Mouse (Mus musculus) midbrain, embryonic 11.5 days (tissue): ENCODE measurements around the gene Cadm1. TPM values are rescaled to one million over a fixed set of nuclear protein-coding genes. Genes with fewer than 3 reads are reported as not detected.

Experiments
- ATAC-seq: fragments of 200-750 bp; cut with Nextera tagmentation; 2 replicates; pipeline ENCODE4 v1.8.0; 2017; ENCODE audit warnings: moderate TSS enrichment, moderate library complexity; ENCODE audit not compliant: low FRiP score
- DNase-seq: peaks from one replicate; pipeline ENCODE4 v3.0.0; 2015; ENCODE audit warnings: low spot score; ENCODE audit errors: missing footprints
- H3K27ac ChIP-seq: fragments of 300-500 bp; sonication (generic); 2 replicates; pipeline ENCODE4 v1.5.1; 2014; ENCODE audit warnings: low read depth, low read length
- H3K27me3 ChIP-seq: fragments of 300-500 bp; sonication (generic); 2 replicates; pipeline ENCODE4 v1.6.1; 2014; ENCODE audit warnings: mild to moderate bottlenecking, low read length, moderate library complexity, mixed read lengths; ENCODE audit not compliant: control insufficient read depth, insufficient read depth
- H3K36me3 ChIP-seq: fragments of 300-500 bp; sonication (generic); 2 replicates; pipeline ENCODE4 v1.6.1; 2014; ENCODE audit warnings: mild to moderate bottlenecking, low read length, moderate library complexity, mixed read lengths; ENCODE audit not compliant: control insufficient read depth, insufficient read depth
- H3K4me1 ChIP-seq: fragments of 300-500 bp; sonication (generic); 2 replicates; pipeline ENCODE4 v1.6.1; 2014; ENCODE audit warnings: low read length; ENCODE audit not compliant: control insufficient read depth, insufficient read depth
- H3K4me2 ChIP-seq: fragments of 300-500 bp; sonication (generic); 2 replicates; pipeline ENCODE4 v1.6.1; 2014; ENCODE audit warnings: mild to moderate bottlenecking, moderate library complexity
- H3K4me3 ChIP-seq: fragments of 300-500 bp; sonication (generic); 2 replicates; pipeline ENCODE4 v1.5.1; 2014; ENCODE audit warnings: low read depth, low read length
- H3K9ac ChIP-seq: fragments of 300-500 bp; sonication (generic); 2 replicates; pipeline ENCODE4 v1.6.1; 2014; ENCODE audit warnings: low read length
- H3K9me3 ChIP-seq: fragments of 300-500 bp; sonication (generic); 2 replicates; pipeline ENCODE4 v1.6.1; 2016; ENCODE audit warnings: low read length; ENCODE audit not compliant: control insufficient read depth
- WGBS: fragments of 180-500 bp; shearing (Covaris S2); extraction: QIAGEN DNeasy Blood & Tissue Kit; methylation state at CpG from one replicate; pipeline ENCODE4 v1.1.7; 2014; 5-methylcytosine and 5-hydroxymethylcytosine counted together
- polyA plus RNA-seq: library from polyadenylated mRNA; unstranded; fragments of >200 nt; fragmentation: Nextera tagmentation; extraction: Ambion mirVana; gene quantifications from 2 replicates; pipeline ENCODE4 v1.2.1, GENCODE M21; 2014

The Cadm1 gene
- polyA plus RNA-seq, 1 experiment from 2014 or later: 90.9 TPM

DNA sequence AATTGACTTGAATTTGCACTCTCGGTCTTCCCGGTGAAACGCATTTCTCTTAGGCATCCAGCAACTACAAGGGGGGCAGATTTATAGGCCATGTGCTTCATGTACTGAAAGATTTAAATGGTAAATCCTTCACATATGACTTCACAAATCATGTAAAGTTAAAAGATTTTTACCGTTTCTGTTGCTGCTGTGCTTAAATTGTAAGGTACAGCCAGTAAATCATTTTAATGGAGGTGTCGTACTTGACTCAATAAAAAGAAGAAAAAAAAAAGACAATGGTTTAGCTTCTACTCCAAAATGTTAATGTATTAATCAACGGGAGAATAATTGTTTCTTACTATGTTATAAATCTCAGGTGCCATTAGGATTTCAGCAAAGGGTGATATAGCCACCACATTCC is 317.0 kb downstream of the Cadm1 start:
- Histone ChIP-seq H3K4me1 (peaks cover 17% of the 10 kb centered on the region), H3K4me3 (no peak overlapping the region), H3K9ac (no peak overlapping the region), H3K27me3 (no peaks in the 10 kb centered on the region), H3K9me3 (no peaks in the 10 kb centered on the region), H3K27ac (no peak overlapping the region), H3K36me3 (no peaks in the 10 kb centered on the region), H3K4me2 (no peak overlapping the region)
- DNase-seq (no peak), ATAC-seq (no peak)
- WGBS: 90% methylated on average over 6 of the region's 6 CpGs

DNA sequence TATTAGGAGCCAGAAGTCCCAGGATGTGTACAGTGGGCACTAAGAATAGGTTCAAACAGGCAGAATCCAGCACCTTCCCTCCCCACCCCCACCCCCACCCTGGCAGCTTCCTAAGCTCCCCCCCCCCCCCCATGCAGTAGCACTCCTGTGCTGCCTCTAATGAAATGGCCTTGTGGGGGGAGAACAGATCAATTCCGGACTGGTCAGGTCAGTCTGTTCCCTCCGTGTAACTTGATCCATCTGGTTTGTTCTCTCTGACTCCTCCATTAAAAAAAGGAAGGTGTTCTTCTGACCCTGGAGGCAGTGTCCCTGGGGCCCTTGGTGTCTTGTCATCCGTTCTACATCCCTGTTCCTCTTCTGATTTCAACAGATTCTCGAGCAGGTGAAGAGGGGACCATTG is 317.8 kb downstream of the Cadm1 start:
- Histone ChIP-seq H3K4me3 (no peak overlapping the region), H3K36me3 (no peaks in the 10 kb centered on the region), H3K9me3 (no peaks in the 10 kb centered on the region), H3K4me1 (peaks cover 17% of the 10 kb centered on the region), H3K27ac (no peak overlapping the region), H3K9ac (no peak overlapping the region), H3K27me3 (no peaks in the 10 kb centered on the region), H3K4me2 (no peak overlapping the region)
- no peak for DNase-seq
- ATAC-seq: no peak
- 15% methylated on average over 4 of the region's 4 CpGs for WGBS

DNA sequence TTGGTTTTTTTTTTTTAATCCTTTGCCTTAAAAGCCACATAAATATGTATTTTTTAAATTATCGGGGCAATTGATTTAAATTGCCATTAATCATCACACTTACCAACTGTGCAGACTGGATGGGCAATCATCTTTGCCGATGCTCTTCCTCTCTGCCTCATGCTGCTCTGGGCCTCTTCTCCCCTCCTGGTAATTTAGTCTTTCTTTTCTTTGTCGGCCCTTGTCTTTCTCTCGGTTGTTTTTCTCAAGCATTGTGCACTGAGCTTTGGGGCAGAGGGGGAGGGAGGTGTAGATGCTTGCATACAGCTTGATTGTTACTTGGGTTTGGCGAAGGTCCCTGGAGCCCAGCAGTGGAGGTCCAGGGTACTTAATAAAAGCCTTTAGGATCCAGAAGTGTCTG is 318.8 kb downstream of the Cadm1 start:
- DNase-seq (no peak), ATAC-seq (no peak)
- H3K36me3 ChIP-seq: no peaks in the 10 kb centered on the region
- no peaks in the 10 kb centered on the region for H3K9me3 ChIP-seq
- H3K4me2 ChIP-seq: no peak overlapping the region
- H3K4me1 ChIP-seq: peaks cover 17% of the 10 kb centered on the region
- no peaks in the 10 kb centered on the region for H3K27me3 ChIP-seq
- H3K9ac ChIP-seq: no peak overlapping the region; the same call in 1 of the 2 replicates
- H3K4me3 ChIP-seq: no peak overlapping the region
- 32% methylated on average over 5 of the region's 5 CpGs for WGBS
- no peak overlapping the region for H3K27ac ChIP-seq

DNA sequence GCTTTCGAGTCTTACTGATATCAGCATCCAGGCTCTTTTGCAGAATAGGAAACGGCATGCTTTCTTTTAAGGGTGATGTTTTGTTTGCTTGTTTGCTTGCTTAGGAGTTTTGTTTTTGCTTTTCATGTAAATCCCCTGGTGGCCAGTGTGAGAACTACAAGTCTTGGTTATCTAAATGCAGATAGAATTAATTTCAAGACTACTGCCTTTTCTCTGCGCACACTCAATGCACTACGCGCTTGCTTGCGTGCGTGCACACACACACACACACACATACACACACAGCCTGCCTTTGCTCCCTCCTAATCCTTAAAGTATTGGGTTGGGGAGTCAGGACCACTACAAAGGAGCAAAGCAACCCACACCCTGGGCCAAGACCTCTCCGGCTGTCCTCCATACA is 326.3 kb downstream of the Cadm1 start:
- ATAC-seq (no peak), DNase-seq (no peak)

DNA sequence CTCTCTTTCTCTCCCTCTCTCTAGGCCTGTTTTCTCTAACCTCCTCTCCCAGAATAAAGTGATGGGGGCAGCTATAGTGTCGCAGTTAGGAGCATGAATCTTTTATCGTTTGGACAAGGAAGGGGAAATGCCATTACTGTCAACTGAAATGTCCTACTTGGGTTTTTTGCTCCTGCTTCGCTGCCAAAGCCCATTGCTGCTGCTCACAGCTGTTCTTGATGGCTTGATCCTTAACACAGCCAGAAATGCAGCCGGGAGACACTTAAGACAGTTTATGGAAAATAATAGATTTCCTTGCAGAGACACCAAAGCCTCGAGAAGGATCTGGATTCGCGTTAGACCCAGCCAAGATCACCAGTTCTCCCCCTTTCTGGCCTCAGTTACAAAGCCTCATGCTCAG is 327.3 kb downstream of the Cadm1 start:
- 87% methylated on average over 7 of the region's 7 CpGs for WGBS
- H3K4me3 ChIP-seq: no peak overlapping the region
- H3K36me3 ChIP-seq: no peaks in the 10 kb centered on the region
- H3K27ac ChIP-seq: no peak overlapping the region
- no peaks in the 10 kb centered on the region for H3K4me1 ChIP-seq
- no peak overlapping the region for H3K4me2 ChIP-seq
- DNase-seq: no peak
- no peak for ATAC-seq
- no peak overlapping the region for H3K9ac ChIP-seq
- no peaks in the 10 kb centered on the region for H3K9me3 ChIP-seq
- no peaks in the 10 kb centered on the region for H3K27me3 ChIP-seq

More for the DNA sequence above, 326.3 kb downstream of the Cadm1 start:
- no peak overlapping the region for H3K4me2 ChIP-seq
- H3K27me3 ChIP-seq: no peaks in the 10 kb centered on the region
- H3K27ac ChIP-seq: no peak overlapping the region
- no peaks in the 10 kb centered on the region for H3K9me3 ChIP-seq
- WGBS: 85% methylated on average over 8 of the region's 8 CpGs
- no peak overlapping the region for H3K4me3 ChIP-seq
- H3K36me3 ChIP-seq: no peaks in the 10 kb centered on the region
- H3K9ac ChIP-seq: no peak overlapping the region
- H3K4me1 ChIP-seq: peaks cover 3% of the 10 kb centered on the region; the same call in 1 of the 2 replicates

DNA sequence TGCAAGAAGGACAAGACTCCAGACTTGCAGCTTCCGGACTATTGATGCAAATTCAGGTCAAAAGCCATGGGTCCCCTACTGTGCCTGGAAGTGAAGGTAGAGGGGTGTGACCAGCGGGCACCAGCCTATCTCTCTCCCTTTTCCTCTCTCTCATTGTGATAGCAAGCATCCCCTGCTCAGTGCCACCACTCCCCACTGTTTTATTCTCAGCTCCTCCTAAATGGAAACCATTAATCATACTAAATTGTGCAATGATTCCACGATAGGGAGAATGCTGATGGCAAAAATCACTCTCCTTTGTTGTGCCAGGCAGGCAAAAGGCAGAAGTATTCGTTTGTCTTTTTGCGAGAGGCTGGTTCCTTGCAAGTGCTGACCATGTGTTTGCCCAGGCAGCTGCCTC is 328.2 kb downstream of the Cadm1 start:
- H3K27ac ChIP-seq: no peak overlapping the region
- H3K4me3 ChIP-seq: no peak overlapping the region
- no peak overlapping the region for H3K9ac ChIP-seq
- H3K4me1 ChIP-seq: no peaks in the 10 kb centered on the region
- H3K4me2 ChIP-seq: no peak overlapping the region
- ATAC-seq (no peak), DNase-seq (no peak)
- no peaks in the 10 kb centered on the region for H3K36me3 ChIP-seq
- no peaks in the 10 kb centered on the region for H3K27me3 ChIP-seq
- no peaks in the 10 kb centered on the region for H3K9me3 ChIP-seq
- 66% methylated on average over 5 of the region's 5 CpGs for WGBS

DNA sequence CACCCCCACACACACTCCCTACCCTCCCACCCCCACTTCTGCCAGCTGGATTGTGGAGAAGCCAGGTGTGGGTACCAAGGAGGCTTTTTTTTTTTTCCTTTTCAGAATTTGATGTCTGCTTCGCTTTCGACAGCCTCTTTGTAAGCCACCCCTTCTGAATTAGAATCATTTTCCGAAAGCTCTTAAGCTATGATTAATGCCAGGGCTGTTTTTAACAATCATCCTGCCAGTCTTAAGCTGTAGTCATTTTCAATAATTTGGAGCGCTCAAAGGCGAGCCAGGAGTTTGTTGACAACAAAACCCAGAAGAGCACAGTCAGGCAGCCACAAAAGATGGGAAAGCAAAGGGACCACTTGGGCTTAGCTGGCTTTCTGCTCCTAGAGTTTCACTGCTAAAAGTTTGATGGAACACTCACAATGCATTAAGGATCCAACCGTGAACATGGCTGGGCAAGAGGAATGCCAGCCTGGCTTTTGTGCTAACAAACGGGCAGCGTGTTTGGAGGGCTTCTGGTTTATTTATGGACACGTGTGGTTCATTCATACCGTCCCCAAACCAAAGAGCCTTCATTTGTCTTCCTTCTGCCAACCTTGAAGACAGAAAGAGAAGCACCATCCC is 328.9 kb downstream of the Cadm1 start:
- H3K27ac ChIP-seq: no peak overlapping the region

DNA sequence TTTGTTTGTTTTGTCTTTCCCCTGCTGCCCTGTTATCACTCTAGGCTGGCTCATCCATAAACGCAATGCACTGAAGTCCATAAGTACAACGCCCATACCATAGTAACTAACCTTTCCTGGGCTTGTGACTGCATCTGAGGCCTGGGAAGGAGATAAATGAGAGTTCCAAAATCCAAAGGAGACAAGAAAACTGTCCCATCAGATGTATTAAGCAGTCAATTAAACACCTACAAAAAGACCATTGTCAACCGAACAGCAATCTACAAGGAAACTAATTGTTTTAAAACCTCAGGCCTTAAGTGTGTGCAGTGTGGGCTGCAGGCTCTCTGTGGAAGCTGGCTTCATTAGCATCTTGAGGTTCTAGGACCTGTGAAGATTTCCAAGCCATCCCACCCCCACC is 331.0 kb downstream of the Cadm1 start:
- Histone ChIP-seq H3K27me3 (no peaks in the 10 kb centered on the region), H3K9me3 (no peaks in the 10 kb centered on the region), H3K4me1 (no peaks in the 10 kb centered on the region), H3K36me3 (no peaks in the 10 kb centered on the region), H3K4me2 (no peak overlapping the region), H3K27ac (no peak overlapping the region), H3K9ac (no peak overlapping the region), H3K4me3 (no peak overlapping the region)
- ATAC-seq (no peak), DNase-seq (no peak)
- WGBS: 93% methylated on average over 3 of the region's 3 CpGs

More for the DNA sequence above, 328.9 kb downstream of the Cadm1 start:
- no peaks in the 10 kb centered on the region for H3K36me3 ChIP-seq
- no peak overlapping the region for H3K4me3 ChIP-seq
- WGBS: 84% methylated on average over 10 of the region's 10 CpGs
- no peaks in the 10 kb centered on the region for H3K9me3 ChIP-seq
- ATAC-seq (no peak), DNase-seq (no peak)
- H3K27me3 ChIP-seq: no peaks in the 10 kb centered on the region
- H3K4me2 ChIP-seq: no peak overlapping the region
- H3K4me1 ChIP-seq: no peaks in the 10 kb centered on the region
- no peak overlapping the region for H3K9ac ChIP-seq

DNA sequence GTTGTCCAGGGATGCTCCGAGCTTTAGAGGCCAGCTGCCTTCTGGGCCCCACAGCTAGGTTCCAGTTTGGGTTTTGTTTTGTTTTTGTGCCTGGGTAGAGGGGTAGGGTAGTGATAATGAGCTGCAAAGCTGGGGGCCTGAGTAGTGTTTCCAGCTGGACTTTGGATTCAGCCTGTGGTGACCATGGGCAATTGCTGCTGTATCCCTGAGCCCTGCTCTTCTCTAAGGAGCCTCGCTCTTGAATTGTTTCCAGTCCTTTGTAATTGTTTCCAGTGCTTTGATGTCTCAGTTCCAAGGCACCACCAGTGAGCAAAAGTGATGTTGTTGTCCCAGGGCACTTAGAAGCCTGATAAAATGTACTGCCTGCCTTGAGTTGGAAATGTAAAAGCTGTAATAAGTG is 331.8 kb downstream of the Cadm1 start:
- Histone ChIP-seq H3K36me3 (no peaks in the 10 kb centered on the region), H3K27ac (no peak overlapping the region), H3K9me3 (no peaks in the 10 kb centered on the region), H3K4me3 (no peak overlapping the region), H3K9ac (no peak overlapping the region), H3K4me2 (no peak overlapping the region), H3K4me1 (no peaks in the 10 kb centered on the region), H3K27me3 (no peaks in the 10 kb centered on the region)
- ATAC-seq (no peak), DNase-seq (no peak)
- WGBS: 48% methylated on average over 2 of the region's 2 CpGs
